Comparison of ENCODE assay signal across 8 mouse cellular contexts in the genomic region with DNA sequence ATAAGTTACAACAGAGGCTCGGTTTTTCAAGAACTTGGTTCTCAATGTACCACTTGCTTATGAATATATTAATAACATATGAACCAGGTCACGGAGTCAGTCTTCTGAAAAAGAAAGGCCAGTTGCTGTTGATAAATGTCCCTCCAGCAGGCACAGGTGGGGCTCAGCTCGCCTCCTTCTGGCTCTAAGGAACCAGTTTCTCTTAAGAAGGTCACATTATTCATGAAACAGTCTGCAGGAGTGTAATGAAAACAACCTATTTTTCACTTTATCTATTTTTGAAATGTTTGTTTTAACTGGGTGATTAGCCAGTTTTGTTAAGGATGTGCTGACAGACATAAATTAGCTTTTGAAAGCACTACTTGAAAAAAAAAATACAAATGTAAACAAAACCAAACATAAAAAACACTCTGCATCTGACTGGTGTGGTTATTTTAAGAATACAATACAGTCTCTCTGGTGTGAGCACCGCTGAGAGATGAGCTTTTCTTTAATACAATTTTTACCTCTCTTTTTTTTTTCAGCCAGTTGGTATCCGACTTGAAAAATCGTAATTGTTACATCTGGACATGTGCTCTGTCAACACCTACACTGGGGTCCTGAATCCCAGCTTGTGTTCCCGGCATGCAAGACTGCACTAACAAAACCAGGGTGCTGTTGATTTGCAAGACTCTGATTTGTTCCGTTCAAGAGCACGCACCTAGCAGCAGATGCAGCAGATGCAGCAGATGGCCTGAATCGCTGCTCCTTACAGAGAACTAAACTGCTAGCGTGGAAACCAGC.
DNase-seq lines count a peak whose midpoint lies in the region; ATAC-seq and TF ChIP-seq lines count a peak whose summit lies in the region.

No protein-coding gene starts in this region.

- no peaks in the 10 kb centered on the region for H3K36me3 ChIP-seq in hindbrain, postnatal 0 days (ENCODE audit: insufficient read depth, low read length)
- no peaks in the 10 kb centered on the region for H3K36me3 ChIP-seq in stomach, postnatal 0 days (ENCODE audit: control insufficient read depth, insufficient read depth, low read length)

- H3K27ac ChIP-seq in hindbrain, postnatal 0 days = no peak overlapping the region
- H3K27ac ChIP-seq in stomach, postnatal 0 days (replicated peaks) = no peak overlapping the region

- H3K4me2 ChIP-seq in hindbrain, postnatal 0 days (ENCODE audit: low read depth, low read length) = no peak overlapping the region
- no peak overlapping the region; the same call in 1 of the 2 replicates for H3K4me2 ChIP-seq in stomach, postnatal 0 days (replicated peaks; ENCODE audit: low read depth)

- H3K27me3 ChIP-seq in hindbrain, postnatal 0 days (ENCODE audit: insufficient read depth, low read length) = no peaks in the 10 kb centered on the region
- no peaks in the 10 kb centered on the region for H3K27me3 ChIP-seq in stomach, postnatal 0 days (ENCODE audit: control insufficient read depth, insufficient read depth, low read length)

- TF ChIP-seq CTCF in hindbrain, postnatal 0 days (IDR thresholded peaks at IDR 0.05; ENCODE audit: low read depth) = no peak
- peak; percentile 3; the same call in 1 of the 2 replicates for TF ChIP-seq CTCF in stomach, postnatal 0 days (IDR thresholded peaks at IDR 0.05; ENCODE audit: low read depth)

- no peaks in the 10 kb centered on the region for H3K9me3 ChIP-seq in hindbrain, postnatal 0 days (ENCODE audit: low read length)
- no peaks in the 10 kb centered on the region for H3K9me3 ChIP-seq in stomach, postnatal 0 days (ENCODE audit: control insufficient read depth, low read length)

- DNase-seq in kidney, adult 18-20 months = peak; percentile 4
- DNase-seq in kidney, postnatal 14 days = no peak
- DNase-seq in right cerebral cortex, postnatal 25 days = peak; percentile 39
- no peak for DNase-seq in right cerebral cortex, postnatal 4 days
- DNase-seq in hindbrain, postnatal 0 days (ENCODE audit: low spot score) = peak; percentile 65
- DNase-seq in stomach, postnatal 0 days (ENCODE audit: low spot score) = no peak
- DNase-seq in urinary bladder, postnatal 4 days (ENCODE audit: low spot score in 2 of 2) = no peak
- no peak for DNase-seq in urinary bladder, postnatal 25 days (ENCODE audit: low spot score)

- no peak overlapping the region for H3K9ac ChIP-seq in hindbrain, postnatal 0 days (replicated peaks; ENCODE audit: low read length)
- no peak overlapping the region for H3K9ac ChIP-seq in stomach, postnatal 0 days (ENCODE audit: low read length)

- 0 out of 2 replicates have a peak, but pooled peaks cover 6% of the 10 kb centered on the region for H3K4me1 ChIP-seq in hindbrain, postnatal 0 days (ENCODE audit: insufficient read depth, low read length)
- no peaks in the 10 kb centered on the region; the same call in 1 of the 2 replicates for H3K4me1 ChIP-seq in stomach, postnatal 0 days (replicated peaks; ENCODE audit: control insufficient read depth, insufficient read depth)

- 0 out of 2 replicates have a peak, but pooled peaks have one; percentile 24 for ATAC-seq in hindbrain, postnatal 0 days
- ATAC-seq in stomach, postnatal 0 days (ENCODE audit: low FRiP score, low TSS enrichment) = no peak

- 33% methylated on average over 11 of the region's 11 CpGs for WGBS in hindbrain, postnatal 0 days
- 20% methylated on average over 11 of the region's 11 CpGs for WGBS in stomach, postnatal 0 days

- H3K4me3 ChIP-seq in hindbrain, postnatal 0 days (ENCODE audit: low read length) = no peak overlapping the region
- no peak overlapping the region for H3K4me3 ChIP-seq in stomach, postnatal 0 days (ENCODE audit: low read depth, low read length)

- TF ChIP-seq EP300 in stomach, postnatal 0 days (optimal IDR thresholded peaks at IDR 0.05) = no peak

Comparison
In these comparisons a context has a peak if more than half of its experiments do, and no peak if none do; other contexts are left out.
1. DNase-seq: peak in kidney, adult 18-20 months (single experiment), right cerebral cortex, postnatal 25 days (single experiment) and hindbrain, postnatal 0 days (single experiment); none in kidney, postnatal 14 days (single experiment), right cerebral cortex, postnatal 4 days (single experiment), stomach, postnatal 0 days (single experiment), urinary bladder, postnatal 4 days (0 of 2) and urinary bladder, postnatal 25 days (single experiment).